Mouse (Mus musculus) lung, adult 2 months (tissue): ENCODE data around the gene Mta3.

Source experiments
- CTCF ChIP-seq: fragments of 200-500 bp; IDR thresholded peaks from 2 replicates; pipeline ENCODE4 v1.5.1; 2011; ENCODE audit warnings: mild to moderate bottlenecking, low read length, control low read depth; ENCODE audit not compliant: insufficient read depth
- POLR2A ChIP-seq: fragments of 200-500 bp; IDR thresholded peaks from 2 replicates; pipeline ENCODE4 v1.6.1; 2011; ENCODE audit warnings: low read depth, mild to moderate bottlenecking, control low read depth, low read length, borderline replicate concordance; ENCODE audit errors: extremely low read depth

DNA sequence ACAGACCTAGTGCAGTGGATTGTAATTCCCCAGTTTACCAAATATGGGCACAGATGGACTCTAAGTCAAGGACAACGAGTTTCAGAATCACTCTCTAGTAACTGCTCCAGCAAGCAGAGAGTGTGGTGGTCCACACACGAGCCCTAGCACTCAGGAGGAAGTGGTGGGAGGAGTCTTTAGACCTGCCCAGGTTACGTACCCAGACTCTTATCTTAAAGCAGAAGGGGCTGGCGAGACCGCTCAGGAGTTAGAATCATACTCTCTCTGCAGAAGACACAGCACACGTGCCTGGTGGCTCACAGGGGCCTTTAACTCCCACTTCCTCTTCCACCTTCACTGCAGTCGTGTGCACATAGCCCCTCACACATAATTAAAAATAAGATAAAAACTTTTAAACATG is 101.4 kb downstream of the Mta3 start:
- TF ChIP-seq POLR2A (no peak), CTCF (no peak)
